Mouse (Mus musculus) 3134 (cell line): Measurements from ENCODE around the gene March10.

Experiments
- DNase-seq: peaks from one replicate; pipeline ENCODE4 v3.0.0-alpha.2; 2011; ENCODE audit warnings: low spot score; ENCODE audit not compliant: insufficient read length; ENCODE audit errors: extremely low read depth

March10 gene

GRCm38 (mm10) chr11:105414009-105414408, 42.5 kb downstream of the March10 start:
- no peak for DNase-seq

- no peak for DNase-seq
Observed at GRCm38 (mm10) chr11:105409408-105409807, 47.1 kb downstream of the March10 start.

GRCm38 (mm10) chr11:105407846-105408441, 48.6 kb downstream of the March10 start:
- DNase-seq: no peak

GRCm38 (mm10) chr11:105402355-105402754, 54.2 kb downstream of the March10 start:
- peak; percentile 23 for DNase-seq

GRCm38 (mm10) chr11:105390290-105390689, 66.2 kb downstream of the March10 start:
- no peak for DNase-seq

- no peak for DNase-seq
Observed at GRCm38 (mm10) chr11:105388636-105389035, 67.9 kb downstream of the March10 start.

- DNase-seq: no peak
Observed at GRCm38 (mm10) chr11:105385266-105385665, 71.3 kb downstream of the March10 start.

GRCm38 (mm10) chr11:105375821-105376235, 80.7 kb downstream of the March10 start:
- no peak for DNase-seq

- no peak for DNase-seq
Observed at GRCm38 (mm10) chr11:105374526-105375175, 81.9 kb downstream of the March10 start.

GRCm38 (mm10) chr11:105373881-105374280, 82.7 kb downstream of the March10 start:
- DNase-seq: no peak

- DNase-seq: no peak
Observed at GRCm38 (mm10) chr11:105371818-105372217, 84.7 kb downstream of the March10 start.

GRCm38 (mm10) chr11:105369526-105370386, 86.8 kb downstream of the March10 start:
- DNase-seq: no peak

- DNase-seq: no peak
Observed at GRCm38 (mm10) chr11:105368833-105369232, 87.7 kb downstream of the March10 start.

- DNase-seq: no peak
Observed at GRCm38 (mm10) chr11:105367163-105367562, 89.4 kb downstream of the March10 start.

- no peak for DNase-seq
Observed at GRCm38 (mm10) chr11:105366051-105366450, 90.5 kb downstream of the March10 start.

- DNase-seq: no peak
Observed at GRCm38 (mm10) chr11:105365611-105366010, 90.9 kb downstream of the March10 start.

- DNase-seq: no peak
Observed at GRCm38 (mm10) chr11:105364386-105365065, 92.0 kb downstream of the March10 start.

- no peak for DNase-seq
Observed at GRCm38 (mm10) chr11:105363598-105364385, 92.7 kb downstream of the March10 start.

GRCm38 (mm10) chr11:105362946-105363597, 93.5 kb downstream of the March10 start:
- no peak for DNase-seq
